Mouse (Mus musculus) liver, embryonic 11.5 days (tissue): ENCODE measurements at regions not wholly inside any gene's neighbourhood (a gene's known extent, or its start where the extent isn't known, plus 50 kb on each side); places are given as distances from the start of the nearest gene placed in this dataset. TPM values are rescaled to one million over a fixed set of nuclear protein-coding genes. Genes with fewer than 3 reads are reported as not detected.

Experiments
- ATAC-seq: fragments of 200-750 bp; cut with Nextera tagmentation; replicated peaks from 2 replicates; pipeline ENCODE4 v1.8.0; 2017; ENCODE audit warnings: moderate number of reproducible peaks, mild to moderate bottlenecking, moderate TSS enrichment, moderate library complexity; ENCODE audit not compliant: low FRiP score
- DNase-seq: peaks from one replicate; pipeline ENCODE4 v3.0.0-alpha.2; 2017; ENCODE audit warnings: low spot score
- H3K27ac ChIP-seq: fragments of 300-500 bp; sonication (generic); 2 replicates; pipeline ENCODE4 v1.5.1; 2014; ENCODE audit warnings: mild to moderate bottlenecking, low read depth, low read length, control low read depth
- H3K27me3 ChIP-seq: fragments of 300-500 bp; sonication (generic); replicated peaks from 2 replicates; pipeline ENCODE4 v1.6.1; 2014; ENCODE audit warnings: low read length, mixed read lengths; ENCODE audit not compliant: control insufficient read depth, insufficient read depth
- H3K36me3 ChIP-seq: fragments of 300-500 bp; sonication (generic); 2 replicates; pipeline ENCODE4 v1.6.1; 2014; ENCODE audit warnings: mild to moderate bottlenecking, low read length, moderate library complexity, mixed read lengths; ENCODE audit not compliant: control insufficient read depth, insufficient read depth
- H3K4me1 ChIP-seq: fragments of 300-500 bp; sonication (generic); replicated peaks from 2 replicates; pipeline ENCODE4 v1.6.1; 2014; ENCODE audit warnings: low read length, mixed read lengths; ENCODE audit not compliant: control insufficient read depth, insufficient read depth
- H3K4me2 ChIP-seq: fragments of 300-500 bp; sonication (generic); 2 replicates; pipeline ENCODE4 v1.6.1; 2014; ENCODE audit warnings: mild to moderate bottlenecking, control low read depth, moderate library complexity
- H3K4me3 ChIP-seq: fragments of 300-500 bp; sonication (generic); 2 replicates; pipeline ENCODE4 v1.5.1; 2014; ENCODE audit warnings: low read depth, low read length, control low read depth
- H3K9ac ChIP-seq: fragments of 300-500 bp; sonication (generic); 2 replicates; pipeline ENCODE4 v1.6.1; 2014; ENCODE audit warnings: low read depth, low read length, control low read depth
- H3K9me3 ChIP-seq: fragments of 300-500 bp; sonication (generic); 2 replicates; pipeline ENCODE4 v1.6.1; 2016; ENCODE audit warnings: low read length, inconsistent platforms, mixed read lengths; ENCODE audit not compliant: control insufficient read depth
- WGBS: fragments of 180-500 bp; shearing (Covaris S2); extraction: QIAGEN DNeasy Blood & Tissue Kit; methylation state at CpG from one replicate; pipeline ENCODE4 v1.1.7; 2014; 5-methylcytosine and 5-hydroxymethylcytosine counted together
- microRNA counts: library from miRNA; unstranded; fragments of <30 nt; microRNA quantifications from one replicate; lab custom pipeline; 2015
- microRNA-seq: library from miRNA; unstranded; fragments of <30 nt; microRNA quantifications from one replicate; pipeline ENCODE4, GENCODE M21; 2017; ENCODE audit warnings: borderline number of aligned reads

DNA sequence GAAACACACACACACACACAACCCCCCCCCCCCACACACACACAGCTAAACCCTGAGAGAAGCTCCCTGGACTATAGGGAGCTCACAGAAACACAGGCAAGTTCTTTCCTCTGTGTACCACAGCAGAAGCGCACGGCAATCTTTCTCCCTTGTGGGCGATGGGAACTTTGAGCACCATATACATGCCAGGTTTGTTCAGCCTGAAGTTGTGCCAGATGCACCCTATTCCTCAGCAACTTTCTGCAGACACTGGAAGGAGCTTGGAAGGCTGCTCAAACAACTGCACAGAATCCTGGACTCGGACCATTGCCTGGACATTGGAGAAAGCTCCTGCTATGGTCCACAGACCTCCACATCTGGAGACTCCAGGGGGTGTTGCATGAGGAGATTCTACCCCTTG, 74.3 kb upstream of the Zcchc13 start:
- H3K9ac ChIP-seq: no peak overlapping the region
- no peaks in the 10 kb centered on the region for H3K27me3 ChIP-seq
- no peaks in the 10 kb centered on the region for H3K36me3 ChIP-seq
- H3K9me3 ChIP-seq: no peaks in the 10 kb centered on the region
- peak overlapping the region; percentile 71 for H3K27ac ChIP-seq
- peaks cover 7% of the 10 kb centered on the region for H3K4me1 ChIP-seq
- no peak overlapping the region for H3K4me2 ChIP-seq
- H3K4me3 ChIP-seq: no peak overlapping the region
- ATAC-seq (0 out of 2 replicates have a peak, but pooled peaks have one; percentile 15), DNase-seq (no peak)
- WGBS: 72% methylated on average over 4 of the region's 4 CpGs

GRCm38 (mm10) chrX:103556681-103557490, 73.5 kb upstream of the Zcchc13 start:
- WGBS: 37% methylated on average over 7 of the region's 7 CpGs
- no peak for DNase-seq
- Histone ChIP-seq H3K9ac (no peak overlapping the region; the same call in 1 of the 2 replicates), H3K36me3 (no peaks in the 10 kb centered on the region), H3K27ac (peak overlapping the region; percentile 71), H3K4me2 (0 out of 2 replicates have a peak overlapping the region, but pooled peaks have one; percentile 7), H3K4me1 (peaks cover 7% of the 10 kb centered on the region), H3K27me3 (no peaks in the 10 kb centered on the region), H3K4me3 (no peak overlapping the region), H3K9me3 (no peaks in the 10 kb centered on the region)
- 0 out of 2 replicates have a peak, but pooled peaks have one; percentile 37 for ATAC-seq

GRCm38 (mm10) chrX:103557496-103557895, 72.9 kb upstream of the Zcchc13 start:
- H3K9me3 ChIP-seq: no peaks in the 10 kb centered on the region
- H3K4me2 ChIP-seq: no peak overlapping the region
- no peak for ATAC-seq
- H3K4me3 ChIP-seq: no peak overlapping the region
- no peak overlapping the region for H3K9ac ChIP-seq
- peaks cover 7% of the 10 kb centered on the region for H3K4me1 ChIP-seq
- H3K27ac ChIP-seq: peak overlapping the region; percentile 71
- WGBS: 75% methylated on average over 4 of the region's 4 CpGs
- H3K27me3 ChIP-seq: no peaks in the 10 kb centered on the region
- 0 out of 2 replicates have a peak, but pooled peaks cover 3% of the 10 kb centered on the region for H3K36me3 ChIP-seq
- no peak for DNase-seq

DNA sequence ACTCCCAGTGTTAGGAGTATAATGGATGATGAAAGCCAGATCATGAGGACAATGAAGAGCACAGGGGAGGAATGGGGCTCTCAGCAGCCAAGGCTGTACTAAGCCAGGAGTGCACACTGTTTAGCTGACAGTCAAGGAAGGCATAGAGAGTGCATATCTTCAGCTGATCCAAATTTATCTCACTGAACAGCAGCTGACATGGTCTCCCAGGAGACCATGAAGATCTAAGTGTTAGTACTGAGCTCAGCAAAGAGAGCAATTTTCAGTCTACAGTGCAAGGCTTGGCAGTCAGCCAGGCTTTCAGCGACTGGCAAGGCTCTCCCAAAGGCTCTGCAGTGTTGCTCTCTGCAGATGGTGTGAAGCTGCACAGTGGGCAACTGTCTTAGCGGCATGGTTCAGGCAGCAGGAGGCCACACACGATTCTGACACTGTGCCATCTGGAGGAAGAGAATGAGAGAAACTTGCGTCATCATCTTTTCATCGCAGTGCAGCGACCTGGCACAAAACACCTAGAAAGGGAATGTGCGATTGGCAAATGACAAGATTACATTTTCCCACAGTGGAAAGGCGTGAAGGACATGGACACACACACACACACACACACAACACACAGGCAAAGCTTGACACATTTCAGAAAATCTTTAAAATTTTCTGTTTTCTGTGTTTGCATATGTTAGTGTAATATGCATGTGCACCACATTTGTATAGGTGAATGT, 66.7 kb upstream of the Zcchc13 start:
- H3K27ac ChIP-seq: no peak overlapping the region
- no peak for ATAC-seq
- H3K4me2 ChIP-seq: no peak overlapping the region

DNA sequence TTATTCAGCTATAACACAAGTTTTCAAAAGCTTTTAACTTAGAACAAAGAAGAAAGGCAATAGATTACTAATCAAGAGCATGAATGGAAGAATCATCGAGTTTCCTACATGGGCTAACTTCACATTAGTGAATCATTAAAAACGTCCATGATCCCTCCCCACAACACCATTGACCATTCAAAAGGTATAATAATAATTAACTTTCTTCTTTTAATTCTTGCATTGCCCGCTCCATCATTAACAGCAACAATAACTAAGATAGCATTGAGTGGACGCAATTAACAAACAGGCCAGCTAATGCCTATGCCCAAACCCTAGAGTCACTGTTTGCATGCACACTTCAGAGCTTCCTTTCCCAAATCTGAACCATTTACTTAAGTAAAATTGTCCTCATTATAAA, 57.0 kb upstream of the Zcchc13 start:
- no peaks in the 10 kb centered on the region for H3K9me3 ChIP-seq
- no peaks in the 10 kb centered on the region for H3K27me3 ChIP-seq
- 88% methylated on average over 4 of the region's 4 CpGs for WGBS
- no peaks in the 10 kb centered on the region; the same call in 1 of the 2 replicates for H3K36me3 ChIP-seq
- no peak overlapping the region for H3K4me3 ChIP-seq
- no peak for DNase-seq
- H3K4me2 ChIP-seq: no peak overlapping the region
- H3K9ac ChIP-seq: no peak overlapping the region
- no peaks in the 10 kb centered on the region for H3K4me1 ChIP-seq
- no peak for ATAC-seq
- no peak overlapping the region for H3K27ac ChIP-seq

More for the DNA sequence above, 66.7 kb upstream of the Zcchc13 start:
- 82% methylated on average over 8 of the region's 8 CpGs for WGBS
- no peak for DNase-seq
- Histone ChIP-seq H3K9ac (no peak overlapping the region), H3K4me1 (no peaks in the 10 kb centered on the region), H3K36me3 (0 out of 2 replicates have a peak, but pooled peaks cover 3% of the 10 kb centered on the region), H3K9me3 (no peaks in the 10 kb centered on the region), H3K27me3 (no peaks in the 10 kb centered on the region), H3K4me3 (no peak overlapping the region)

DNA sequence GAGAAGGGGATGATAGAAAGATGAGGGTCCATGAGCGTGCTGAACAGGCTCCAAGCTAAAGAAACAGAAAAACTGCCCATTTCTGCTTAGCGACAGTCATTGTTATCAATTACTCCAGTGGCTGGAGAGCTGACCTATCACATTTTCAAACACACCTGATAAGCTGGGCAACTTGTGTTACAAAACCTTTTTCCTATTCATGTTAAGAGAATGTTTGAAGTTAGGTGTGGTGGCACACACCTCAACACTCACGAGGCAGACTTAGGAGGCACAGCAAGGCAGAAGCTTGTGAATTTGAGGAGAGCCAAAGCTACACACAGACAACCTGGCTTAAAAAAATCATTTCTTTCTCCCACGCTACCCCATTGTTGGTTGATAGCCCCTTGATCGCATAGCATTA, 50.9 kb upstream of the Zcchc13 start:
- Histone ChIP-seq H3K9me3 (no peaks in the 10 kb centered on the region), H3K27me3 (no peaks in the 10 kb centered on the region), H3K9ac (no peak overlapping the region), H3K36me3 (no peaks in the 10 kb centered on the region; the same call in 1 of the 2 replicates), H3K4me3 (no peak overlapping the region), H3K4me1 (no peaks in the 10 kb centered on the region), H3K4me2 (no peak overlapping the region), H3K27ac (no peak overlapping the region)
- WGBS: 77% methylated on average over 5 of the region's 5 CpGs
- ATAC-seq (no peak), DNase-seq (no peak)

MicroRNAs in the stretch of these regions (microRNA counts, 519-probe panel; counts per million panel counts)
- microRNA mmu-miR-374 (lab: Ali Mortazavi, UCI) (5,993 counts per million, percentile 67 among the panel's probes with 10 or more counts), microRNA mmu-miR-421 (lab: Ali Mortazavi, UCI) (4,910 counts per million, percentile 38 among the panel's probes with 10 or more counts)

Small RNAs in the stretch of these regions (microRNA-seq; reads per million reads assigned to microRNA genes)
- gene Mir374b (1.1 reads per million), gene Mir374c (not detected), gene Mir421 (1,226 reads per million, percentile 75 among the genes with 10 or more reads in this experiment)
